Mouse (Mus musculus) heart, adult 11 months (tissue): ENCODE data around the gene Kif17.

Source experiments
- DNase-seq: peaks from one replicate; pipeline ENCODE4 v3.0.0; 2022

The Kif17 gene

DNA sequence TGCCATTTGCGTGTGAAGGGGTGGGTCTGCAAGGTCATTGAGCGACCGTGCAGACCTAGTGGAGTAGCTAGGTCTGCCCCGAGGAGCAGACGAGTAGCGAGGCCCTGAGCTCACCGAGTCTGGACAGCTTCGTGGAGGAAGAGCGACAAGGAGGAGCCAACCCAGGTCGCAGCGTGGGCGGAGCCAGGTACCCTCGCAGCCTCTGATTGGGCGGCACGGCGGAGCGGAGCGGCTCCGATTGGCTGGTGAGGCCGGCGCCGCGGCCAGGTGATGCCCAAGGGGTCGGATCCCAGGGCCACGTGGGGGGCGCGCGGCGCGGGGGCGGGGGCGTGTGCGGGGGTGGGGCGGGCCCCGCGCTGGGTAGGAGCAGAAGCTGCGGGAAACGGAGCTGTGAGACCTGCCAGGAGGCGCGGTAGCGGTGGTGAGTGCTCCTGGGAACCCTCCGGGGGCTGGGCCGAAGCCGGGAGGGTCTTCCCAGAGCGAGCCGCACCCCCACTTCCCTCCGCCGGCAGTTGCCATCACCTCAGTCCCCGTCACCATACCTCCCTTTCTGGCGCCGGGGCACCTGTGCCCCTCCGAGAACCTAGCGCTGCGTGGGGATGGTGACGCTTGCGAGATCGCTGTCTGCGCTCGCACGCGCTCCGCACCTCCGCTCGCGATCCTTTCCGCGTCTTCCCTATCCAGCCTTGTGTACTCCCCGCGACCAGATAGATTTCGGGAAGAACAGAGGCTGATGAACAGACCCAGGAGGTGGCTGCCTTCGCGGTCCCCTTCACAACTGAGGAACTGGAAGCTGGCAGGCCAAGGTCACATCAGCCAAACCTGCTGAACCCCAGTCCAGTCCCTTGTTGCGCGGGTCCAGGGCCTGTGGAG is at the start of gene Kif17, which contains the start of gene Sh2d5:
Gene Kif17 (plus strand): TSS at position 348 of the 873 bp plus-strand sequence.
Gene Sh2d5 (plus strand): TSS at position 316 of the 873 bp plus-strand sequence.
- peak; percentile 97 for DNase-seq

DNA sequence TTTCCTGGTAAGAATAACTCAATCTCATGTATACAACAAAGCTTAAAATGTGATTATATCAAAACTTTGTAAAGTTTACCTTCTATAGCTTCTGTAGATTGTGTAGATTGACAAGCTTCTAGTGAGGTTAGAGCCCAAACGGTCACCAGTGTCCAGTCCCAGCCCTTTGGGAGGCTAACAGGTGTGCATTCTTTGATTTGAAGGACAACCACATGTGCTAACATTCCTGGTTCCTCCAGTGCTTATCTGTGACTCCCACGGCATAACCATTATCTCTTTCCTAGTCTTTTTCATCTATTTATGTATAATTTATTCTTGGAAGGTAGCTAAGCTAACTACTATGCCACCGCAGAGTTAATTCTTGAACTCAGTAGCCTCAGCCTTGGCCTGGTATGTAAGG is 49.5 kb upstream of the Kif17 start:
- no peak for DNase-seq

DNA sequence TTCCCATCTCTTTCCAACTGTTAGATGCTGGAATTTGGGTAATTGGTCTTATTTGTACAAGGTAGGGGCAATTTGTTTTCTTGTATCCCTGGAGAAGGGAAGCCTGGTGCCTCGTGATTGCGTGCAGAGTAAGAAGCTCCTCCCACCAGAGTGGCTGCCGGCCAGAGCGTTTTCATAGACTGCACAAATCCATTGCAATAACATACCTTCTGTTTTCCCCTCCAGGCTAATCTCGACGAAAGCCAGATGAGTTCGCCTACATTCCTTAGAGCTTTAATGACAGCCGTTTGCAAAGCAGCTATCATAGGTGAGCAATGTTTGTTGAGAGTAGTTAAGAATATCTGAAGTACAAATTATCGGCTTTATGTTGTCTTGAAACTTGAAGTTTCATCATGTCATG is 48.5 kb upstream of the Kif17 start:
- peak; percentile 59 for DNase-seq

DNA sequence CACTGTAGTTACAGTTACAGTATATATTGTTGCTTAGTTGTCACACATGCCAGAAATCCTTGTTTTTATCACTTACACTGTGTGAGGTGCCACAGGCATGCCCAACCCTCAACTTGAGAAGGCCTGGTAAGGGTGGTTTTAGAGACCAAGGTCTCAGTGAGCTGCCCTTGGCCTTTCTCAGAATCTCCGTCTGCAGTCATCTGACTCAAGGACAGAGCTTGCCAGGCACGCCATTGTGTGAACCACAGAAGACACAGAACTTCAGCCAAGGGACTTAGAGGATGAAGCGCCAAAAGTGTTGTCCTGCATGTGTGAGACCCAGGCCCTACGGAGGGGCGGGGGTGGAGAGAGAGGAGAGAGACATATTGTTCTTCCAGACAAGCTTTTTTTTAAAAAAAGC is 40.1 kb upstream of the Kif17 start:
- DNase-seq, result no peak

DNA sequence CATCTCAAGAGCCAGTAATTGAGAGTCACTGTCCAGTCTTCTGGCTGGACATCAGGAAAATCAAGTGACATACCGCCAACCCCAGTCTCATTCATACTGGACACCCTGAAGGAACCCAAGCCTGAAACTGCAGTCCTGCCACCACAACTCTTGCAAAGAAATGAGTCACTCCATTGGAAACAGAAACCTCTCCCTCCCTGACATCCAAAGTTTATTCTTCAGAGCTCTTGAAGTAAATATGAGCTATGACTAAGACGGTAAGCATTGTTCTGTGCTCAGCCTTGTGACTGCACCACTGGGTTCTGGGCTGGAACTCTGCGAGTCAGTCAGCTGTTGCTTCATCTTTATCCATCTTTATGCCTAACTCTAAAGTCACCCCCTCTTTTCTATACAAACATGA is 36.4 kb upstream of the Kif17 start:
- DNase-seq, result no peak

DNA sequence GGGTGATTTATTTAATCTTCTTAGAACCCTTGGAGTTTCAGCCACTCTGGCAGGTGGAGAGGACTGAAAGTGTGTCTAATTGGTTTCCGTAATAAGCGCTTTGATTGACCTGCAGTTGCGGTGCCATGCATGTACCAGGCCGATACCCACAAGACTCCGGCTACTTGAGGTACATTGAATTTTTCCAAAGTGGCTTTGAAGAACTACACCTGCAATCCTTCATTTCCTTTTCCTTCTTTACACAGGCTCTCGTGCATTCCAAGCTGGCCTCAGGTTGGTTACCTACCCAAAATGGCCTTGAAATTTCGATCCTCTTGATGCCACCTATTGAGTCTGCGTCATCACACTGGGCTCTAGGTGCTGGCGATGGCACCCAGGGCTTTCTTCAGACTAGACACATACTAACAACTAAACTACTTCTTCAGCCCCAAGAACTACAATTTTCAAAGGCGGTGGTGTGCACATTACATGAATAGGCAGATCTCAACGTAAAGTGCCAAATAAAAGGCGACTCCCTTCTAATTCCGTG is 34.5 kb upstream of the Kif17 start:
- DNase-seq, result peak; percentile 91

DNA sequence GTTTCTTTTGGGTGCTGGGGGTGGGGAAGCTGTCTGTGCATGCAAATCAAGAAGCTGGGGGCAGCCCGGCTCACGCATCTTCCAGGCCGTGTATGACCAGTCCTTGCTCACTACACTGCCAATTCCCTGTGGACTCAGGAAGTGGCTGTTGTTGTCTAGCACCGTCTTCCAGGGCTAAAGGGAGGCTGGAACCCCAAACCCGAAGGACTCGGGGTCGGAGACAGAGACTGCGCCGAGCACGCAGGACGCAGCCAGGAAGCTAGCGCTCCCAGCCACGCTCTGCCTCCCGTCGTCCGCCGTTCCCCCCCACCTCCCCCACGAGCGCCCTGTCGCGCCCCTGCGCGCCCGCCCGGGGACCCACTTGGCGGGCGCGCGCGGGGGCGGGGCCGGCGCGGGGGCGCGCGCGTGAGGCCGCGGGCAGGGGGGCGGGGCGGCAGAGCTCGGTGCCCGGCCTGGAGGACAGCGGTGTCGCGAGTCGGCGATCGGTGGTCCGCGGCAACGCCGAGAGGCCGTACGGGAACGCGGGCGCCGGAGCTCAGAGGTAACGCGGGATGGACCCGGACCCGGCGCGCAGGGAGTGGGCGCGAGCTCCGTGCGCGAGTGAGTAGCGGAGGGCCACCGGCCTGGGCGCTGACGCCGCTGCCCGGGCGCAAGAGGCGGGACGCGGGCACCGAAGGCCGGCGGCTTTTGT is 33.9 kb upstream of the Kif17 start, which contains the start of gene Hp1bp3:
Gene Hp1bp3 (plus strand): TSS at position 97 of the 691 bp plus-strand sequence.
- DNase-seq, result peak; percentile 99

DNA sequence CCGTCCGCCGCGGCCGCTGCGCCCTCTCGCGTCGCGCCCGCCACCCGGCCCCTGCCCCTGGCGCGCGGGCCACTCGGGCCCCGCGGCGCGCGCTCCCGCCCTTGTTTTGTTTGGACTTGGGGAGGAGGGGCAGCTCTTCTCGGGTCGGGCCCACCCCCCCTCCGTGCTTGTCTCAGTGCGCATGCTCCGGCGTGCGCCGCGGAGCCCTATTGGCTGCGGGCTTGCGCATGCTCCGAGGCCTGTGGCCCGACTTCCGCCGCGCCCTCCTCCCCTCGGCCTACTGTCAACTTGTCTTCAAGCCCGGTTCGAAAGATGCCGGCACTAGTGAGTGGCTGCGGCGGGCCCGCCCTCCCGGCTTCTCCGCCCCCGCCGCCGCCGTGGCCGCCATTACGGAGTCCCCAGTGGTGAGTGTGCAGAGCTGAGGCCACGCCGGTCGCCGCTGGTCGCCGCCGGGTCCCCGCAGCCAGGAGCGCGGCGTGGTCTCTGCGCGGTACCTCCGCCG is 33.3 kb upstream of the Kif17 start:
- DNase-seq, result peak; percentile 100

DNA sequence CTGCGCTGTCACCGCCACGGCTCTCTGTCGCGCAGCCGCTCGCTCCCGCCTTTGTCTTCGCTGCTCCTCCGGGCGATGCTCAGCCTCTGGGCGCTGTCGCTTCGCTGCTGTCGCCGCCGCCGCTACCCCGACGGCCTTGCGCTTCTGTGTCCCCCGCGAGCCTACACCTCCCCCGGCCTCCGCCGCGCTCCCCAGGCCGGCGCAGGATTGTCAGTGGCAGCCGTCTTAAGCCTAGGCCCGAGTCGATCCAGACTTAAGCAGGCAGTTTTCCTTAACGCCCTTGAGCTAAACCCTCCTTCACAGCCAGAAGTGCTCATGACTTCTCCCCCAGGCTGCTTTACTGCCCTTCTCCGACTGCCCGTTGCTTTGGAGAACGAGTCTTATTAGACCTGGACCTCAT is 32.8 kb upstream of the Kif17 start:
- DNase-seq, result no peak

DNA sequence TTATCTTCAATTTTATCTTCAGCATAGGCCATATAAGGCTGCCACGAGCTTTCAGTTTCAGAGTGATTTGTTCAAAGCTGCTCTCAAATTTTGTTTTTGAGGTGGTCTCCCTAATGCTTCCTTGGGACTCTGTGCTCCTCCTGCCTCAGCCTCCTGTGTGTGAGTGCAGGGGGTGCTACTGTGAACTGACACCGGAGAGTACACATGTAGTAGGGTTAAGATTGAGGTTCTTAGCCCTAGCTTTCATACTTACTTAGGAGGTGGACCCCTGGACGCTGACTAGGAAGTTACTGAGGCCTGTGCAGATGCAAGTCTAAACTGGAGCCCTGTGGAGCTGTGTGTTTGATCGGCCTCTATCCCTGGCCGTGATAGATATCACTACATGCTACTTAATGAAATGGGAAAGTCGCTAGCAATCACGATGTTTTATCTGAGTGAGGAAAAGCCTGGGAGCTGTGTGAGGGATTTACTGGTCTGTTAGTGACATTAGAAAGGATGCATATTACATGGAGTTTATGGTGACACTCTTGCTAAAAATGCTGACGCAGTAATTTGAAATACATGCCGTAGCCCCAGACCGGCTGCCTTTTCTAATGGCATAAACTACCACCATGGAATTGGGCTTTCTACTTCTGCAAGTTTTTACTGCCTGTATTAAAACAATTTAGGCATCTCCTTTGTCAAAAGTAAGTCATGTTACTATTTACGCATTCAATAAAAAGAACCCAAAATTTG is 32.1 kb upstream of the Kif17 start:
- DNase-seq, result no peak

DNA sequence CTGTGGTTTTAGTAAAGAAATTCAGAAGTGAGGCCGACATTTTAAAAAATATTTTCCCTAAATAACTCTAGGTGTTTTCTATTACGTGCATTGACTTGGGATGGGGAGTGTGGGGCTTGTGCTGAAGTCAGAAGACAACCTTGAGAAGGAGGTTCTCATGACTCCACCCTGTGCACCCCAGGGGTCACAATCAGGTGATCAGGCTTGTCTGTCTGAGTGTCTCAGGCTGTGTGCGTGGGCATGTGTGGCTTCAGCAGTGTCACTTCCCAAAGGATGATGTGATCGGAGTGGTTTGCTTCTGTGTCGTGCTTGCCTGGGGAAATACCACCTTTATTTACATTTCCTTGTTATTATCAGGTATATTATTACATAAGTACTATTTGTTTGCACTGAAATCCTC is 30.9 kb upstream of the Kif17 start:
- no peak for DNase-seq

DNA sequence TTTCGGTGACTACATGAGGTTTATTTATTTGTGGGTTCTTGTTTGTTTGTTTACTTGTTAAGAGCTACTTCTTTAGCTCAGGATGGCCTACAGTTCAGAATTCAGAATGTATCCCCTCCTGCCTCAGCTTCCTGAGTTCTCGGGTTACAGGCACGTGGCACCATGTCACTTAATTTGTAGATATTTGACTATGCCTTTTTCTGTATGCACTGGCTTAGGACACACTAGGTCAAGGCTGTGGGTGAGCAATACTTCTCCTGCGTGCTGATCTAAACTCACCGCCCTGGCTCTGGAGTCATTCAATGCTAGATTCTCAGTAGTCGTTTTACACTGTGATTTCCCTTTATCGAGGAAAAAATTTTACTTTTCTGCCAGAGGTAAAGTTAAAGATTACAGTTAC is 29.5 kb upstream of the Kif17 start:
- no peak for DNase-seq

DNA sequence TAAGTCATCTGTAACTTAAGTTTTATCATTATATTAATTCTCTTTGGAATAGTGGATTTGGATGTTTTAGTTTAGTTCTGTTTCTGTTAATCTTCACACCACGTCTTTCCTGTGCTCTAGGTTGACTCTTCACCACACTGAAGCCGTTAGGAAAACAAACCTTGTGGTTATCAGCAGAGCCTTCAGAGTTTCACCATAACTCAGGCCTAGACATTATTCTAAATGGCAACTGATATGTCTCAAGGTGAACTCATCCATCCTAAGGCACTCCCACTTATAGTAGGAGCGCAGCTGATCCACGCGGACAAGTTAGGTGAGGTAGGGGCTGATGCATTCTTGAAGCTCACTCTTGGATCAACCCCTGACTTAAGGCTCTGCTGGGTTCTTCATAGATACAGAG is 28.8 kb upstream of the Kif17 start:
- DNase-seq, result no peak

DNA sequence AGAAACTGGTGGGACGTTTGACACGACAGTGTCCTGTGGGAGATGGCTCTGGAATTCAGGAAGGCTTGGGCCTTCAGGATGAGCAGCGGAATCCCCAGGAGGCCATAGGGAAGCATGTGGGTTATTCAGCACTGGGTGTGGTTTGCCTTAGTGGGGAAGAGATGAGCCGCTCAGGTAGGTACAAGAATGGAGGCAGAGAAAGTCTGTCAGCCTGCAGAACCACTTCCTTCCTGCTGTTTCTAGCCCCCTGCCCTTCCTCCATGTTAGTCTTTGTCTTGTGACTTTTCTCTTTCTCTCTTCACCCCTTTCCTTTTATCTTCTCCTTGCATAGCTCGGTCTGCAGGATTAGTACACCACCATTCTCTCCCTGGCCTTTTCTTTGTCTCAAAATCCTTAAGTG is 27.8 kb upstream of the Kif17 start:
- DNase-seq, result no peak

DNA sequence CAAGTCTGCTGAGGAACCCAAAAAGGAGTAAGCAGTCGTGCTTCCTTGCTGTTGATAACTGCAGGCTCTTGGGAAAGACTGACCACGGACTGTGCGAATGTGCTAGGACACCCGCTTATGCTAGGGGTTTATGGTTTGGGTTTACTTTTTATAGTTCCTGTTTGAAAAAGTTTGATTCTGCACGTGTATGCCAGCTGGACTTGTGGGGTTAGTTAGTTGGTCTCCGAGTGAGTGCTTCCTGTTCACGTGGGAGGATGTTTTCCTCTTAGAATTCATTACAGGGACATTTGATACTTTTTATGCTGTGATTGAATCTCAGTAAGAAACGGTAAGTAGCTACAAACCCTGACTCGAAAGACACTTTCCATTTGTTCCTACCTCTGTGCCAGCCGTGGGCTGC is 26.6 kb upstream of the Kif17 start:
- no peak for DNase-seq

DNA sequence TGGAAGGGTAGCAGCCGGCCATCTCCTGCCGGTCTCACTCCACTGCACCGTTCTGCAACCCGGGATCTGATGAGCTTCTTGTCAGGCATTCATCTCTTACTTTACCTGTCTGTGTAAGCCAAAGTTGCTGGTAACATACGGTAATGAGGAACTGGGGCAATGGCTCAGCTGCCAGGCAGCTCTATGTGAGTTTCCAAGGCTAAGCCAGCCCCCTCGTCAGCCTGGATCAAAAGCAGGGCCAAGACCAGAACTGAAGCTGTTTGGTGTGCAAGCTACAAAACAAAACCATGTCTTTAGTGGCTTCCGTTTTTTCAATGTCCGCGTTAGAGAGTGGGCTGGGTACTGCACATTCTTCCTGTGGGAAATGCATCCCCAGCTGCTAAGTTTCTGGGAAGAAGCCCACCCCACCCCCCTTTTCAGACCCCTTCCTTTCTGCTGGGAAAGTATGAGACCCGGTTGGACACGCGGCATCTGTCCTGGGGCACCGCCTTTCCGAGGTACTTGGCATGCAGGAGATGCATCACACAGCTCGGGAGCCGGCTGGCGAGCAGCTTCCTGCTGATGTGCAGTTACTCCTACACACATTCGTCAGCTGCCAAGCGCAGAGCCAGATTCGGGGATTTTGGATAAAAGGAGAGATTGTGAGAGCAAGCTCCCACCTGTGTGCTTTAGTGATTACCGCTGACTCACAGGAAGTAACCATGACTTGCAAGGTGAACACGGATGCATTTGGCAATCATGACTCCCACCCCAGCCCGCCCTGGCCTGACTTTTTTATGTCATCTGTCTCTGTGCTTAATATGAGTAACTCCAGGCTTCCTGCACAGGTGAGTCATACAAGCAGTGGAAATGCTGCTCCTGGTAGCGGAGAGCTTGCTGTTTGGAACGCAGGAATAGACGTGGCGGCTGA is 3.2 kb upstream of the Kif17 start:
- peak; percentile 89 for DNase-seq

DNA sequence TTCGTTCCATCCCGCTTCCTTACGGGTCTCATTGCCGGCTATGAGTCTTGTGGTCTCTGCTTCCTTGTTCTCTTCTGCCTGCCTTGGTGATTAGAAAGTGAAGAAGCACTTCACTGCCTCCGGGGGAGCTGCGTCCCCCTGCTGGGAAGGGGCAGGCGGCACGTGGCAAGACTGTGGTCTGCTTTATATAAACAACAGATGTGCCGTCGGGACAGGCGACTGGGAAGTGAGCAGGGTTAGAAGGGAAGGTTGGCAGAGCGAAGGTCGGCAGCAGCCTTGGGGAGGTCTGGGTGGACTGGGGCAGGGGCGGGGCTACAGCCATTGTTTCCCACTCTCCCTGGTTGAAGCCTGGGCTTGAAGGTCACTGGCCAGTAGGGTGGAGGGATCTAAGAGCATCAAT is 1.6 kb downstream of the Kif17 start:
- no peak for DNase-seq

DNA sequence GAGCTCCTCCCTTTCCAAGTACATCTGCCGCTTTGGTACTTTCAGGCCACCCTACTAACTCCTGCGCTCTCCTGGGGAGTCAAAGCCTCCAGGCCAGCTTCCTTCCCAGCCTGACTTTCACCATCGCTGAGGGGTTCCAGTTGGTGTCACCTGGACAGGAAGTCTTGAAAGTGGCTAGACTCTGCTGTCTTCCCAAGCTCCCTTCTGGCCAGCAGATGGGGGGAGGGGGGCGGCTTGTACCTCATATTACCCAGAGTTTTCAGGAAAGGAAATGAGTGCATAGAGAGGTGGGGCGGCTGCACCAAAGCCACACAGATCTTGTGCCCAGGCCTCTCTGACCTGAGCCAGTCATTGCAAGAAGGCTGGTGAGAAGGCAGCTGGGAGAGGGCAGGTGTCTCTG is 2.0 kb downstream of the Kif17 start:
- DNase-seq, result no peak

DNA sequence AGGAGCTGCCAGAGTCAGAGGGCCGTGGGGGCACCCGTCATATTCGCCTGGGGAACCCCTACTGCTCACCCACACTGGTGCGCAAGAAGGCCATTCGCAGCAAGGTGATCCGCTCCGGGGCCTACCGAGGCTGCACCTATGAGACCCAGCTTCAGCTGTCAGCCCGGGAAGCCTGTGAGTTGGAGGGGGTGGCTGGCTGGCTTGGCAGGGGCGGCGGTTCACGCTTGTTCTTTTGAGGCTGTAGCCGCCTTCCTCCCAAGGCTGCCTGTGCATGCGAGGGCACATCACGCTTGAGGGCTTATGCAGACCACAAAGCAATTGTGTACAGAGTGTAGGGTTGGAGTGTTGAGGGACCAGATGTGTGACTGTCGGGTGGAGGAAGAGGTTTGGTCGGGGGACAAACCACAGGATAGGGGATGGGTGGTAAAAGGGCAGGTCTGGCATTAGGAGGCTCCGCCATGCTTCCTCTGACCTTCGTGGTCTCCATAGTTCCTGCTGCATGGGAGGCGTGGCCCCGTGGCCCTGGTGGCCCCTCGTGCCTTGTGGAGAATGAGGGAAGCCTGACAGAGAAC is 7.0 kb downstream of the Kif17 start:
- DNase-seq, result no peak

DNA sequence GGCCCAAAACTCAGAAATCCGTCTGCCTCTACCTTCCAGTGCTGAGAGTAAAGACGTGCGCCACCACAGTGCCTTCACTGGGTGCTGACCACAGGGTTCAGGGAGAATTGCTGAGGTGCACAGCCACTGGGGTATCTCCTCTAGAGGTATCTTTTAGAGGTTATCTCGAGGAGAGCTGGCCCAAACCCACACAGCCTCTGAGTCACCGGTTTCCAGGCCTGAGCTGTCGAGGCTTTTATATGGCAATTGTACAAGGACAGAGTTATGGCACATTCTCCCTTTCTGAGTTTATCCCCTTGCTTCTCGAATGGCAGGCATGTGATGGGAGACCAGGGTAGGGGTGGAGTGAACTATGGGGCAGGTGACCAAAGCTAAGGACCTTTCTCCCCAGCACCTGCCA is 8.4 kb downstream of the Kif17 start:
- no peak for DNase-seq

DNA sequence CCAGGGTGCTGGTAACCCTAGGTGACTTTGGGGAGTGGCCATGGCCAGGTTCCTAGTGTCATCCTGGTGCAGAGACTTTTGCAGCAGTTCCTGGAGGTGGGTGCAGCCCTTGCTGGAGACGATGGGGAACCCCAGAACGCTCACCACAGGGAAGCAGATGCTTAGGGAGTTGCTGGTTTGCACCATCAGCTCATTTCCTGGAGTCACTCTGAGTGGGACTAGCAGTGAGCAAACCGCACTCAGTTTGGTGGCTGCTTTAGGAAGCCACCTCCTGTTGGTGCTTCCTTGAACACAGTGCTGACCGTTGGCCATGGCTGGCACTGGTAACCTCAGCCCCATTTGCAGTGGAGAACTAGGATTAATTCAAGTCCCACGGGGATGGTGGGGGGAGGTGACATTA is 9.2 kb downstream of the Kif17 start:
- no peak for DNase-seq
